Comparison of ENCODE assay signal across 19 mouse cellular contexts in genomic region chr6:116319259-116319658, GRCm38 (mm10).
"Had no signal": no experiment of that assay in that cellular context is flagged by ENCODE, and none has a peak within 500 bp of the region (broad histone marks: within the 10 kb centered on the region; RNA-seq: fewer than 3 reads in every experiment).

No protein-coding gene starts in this region.

- DNase-seq: kidney, adult 8-10 months; kidney, postnatal 10 days; kidney, postnatal 36 days; layer of hippocampus, postnatal 36 days; liver, embryonic 13.5 days; lung, adult 2 months; lung, postnatal 14 days; lung, postnatal 4 days; midbrain, embryonic 14.5 days; retina, postnatal 1 day; right cerebral cortex, postnatal 25 days; thymus, adult 2 months; thymus, postnatal 14 days; thymus, postnatal 4 days had no signal

- H3K27ac ChIP-seq: kidney, embryonic 15.5 days; left cerebral cortex, adult 2 months; liver, embryonic 13.5 days; neural tube, embryonic 12.5 days; neural tube, embryonic 15.5 days; stomach, postnatal 0 days had no signal

- H3K4me3 ChIP-seq: kidney, embryonic 15.5 days; left cerebral cortex, adult 2 months; liver, embryonic 13.5 days; neural tube, embryonic 12.5 days; neural tube, embryonic 15.5 days had no signal
